Mouse (Mus musculus) cerebellum, adult 2 months (tissue): ENCODE measurements at regions not wholly inside any gene's neighbourhood (a gene's known extent, or its start where the extent isn't known, plus 50 kb on each side); places are given as distances from the start of the nearest gene placed in this dataset.

Experiments
- DNase-seq, 2 experiments: peaks; one replicate each; pipeline ENCODE4 v3.0.0; 2021
- H3K27ac ChIP-seq: fragments of 200-500 bp; 2 replicates; pipeline ENCODE4 v1.5.1; 2012; ENCODE audit warnings: low read length, control low read depth, inconsistent platforms; ENCODE audit not compliant: insufficient read depth
- H3K27me3 ChIP-seq: fragments of 200-500 bp; 2 replicates; pipeline ENCODE4 v1.6.1; 2012; ENCODE audit warnings: inconsistent platforms, mild to moderate bottlenecking, low read length, moderate library complexity; ENCODE audit not compliant: control insufficient read depth, insufficient read depth
- H3K4me1 ChIP-seq: fragments of 200-500 bp; 2 replicates; pipeline ENCODE4 v1.6.1; 2011; ENCODE audit warnings: low read length; ENCODE audit not compliant: control insufficient read depth, insufficient read depth
- H3K4me3 ChIP-seq: fragments of 200-500 bp; replicated peaks from 2 replicates; pipeline ENCODE3; 2011; ENCODE audit warnings: mild to moderate bottlenecking, low read depth, low read length, control low read depth; ENCODE audit not compliant: insufficient read depth
- CTCF ChIP-seq: fragments of 200-500 bp; IDR thresholded peaks from 2 replicates; pipeline ENCODE4 v1.5.1; 2011; ENCODE audit warnings: low read depth, mild to moderate bottlenecking, control low read depth, low read length, moderate library complexity, borderline replicate concordance; ENCODE audit not compliant: insufficient read depth
- POLR2A ChIP-seq: fragments of 200-500 bp; IDR thresholded peaks from 2 replicates; pipeline ENCODE4 v1.6.1; 2011; ENCODE audit warnings: low read length, control low read depth, borderline replicate concordance; ENCODE audit not compliant: insufficient read depth
- WGBS: fragments of 180-500 bp; shearing (Covaris S2); methylation state at CpG from one replicate; pipeline ENCODE4 v1.1.7; 2018; 5-methylcytosine and 5-hydroxymethylcytosine counted together

DNA sequence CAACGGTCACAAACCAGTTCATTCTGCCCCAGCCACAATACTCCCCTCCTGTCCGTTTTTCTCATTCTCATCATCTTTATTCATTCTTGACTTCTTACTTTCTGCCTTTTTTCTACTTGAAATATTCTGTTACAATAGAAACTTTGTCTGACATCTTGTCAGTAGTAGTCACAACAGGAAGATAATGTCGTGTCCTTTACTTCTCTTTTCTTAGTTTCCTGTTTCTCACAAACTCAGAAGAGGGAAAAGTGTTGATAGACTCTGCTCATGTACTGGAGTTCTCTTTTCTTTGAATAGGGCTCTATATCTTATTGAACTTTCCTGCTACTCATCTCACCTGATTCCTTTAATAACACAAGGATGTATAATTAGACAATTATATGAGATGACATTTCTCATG lies 102.7 kb upstream of the Elavl2 start:
- no peak for DNase-seq
- Histone ChIP-seq H3K4me3 (no peak overlapping the region), H3K27me3 (no peaks in the 10 kb centered on the region), H3K4me1 (no peaks in the 10 kb centered on the region), H3K27ac (no peak overlapping the region)
- no peak for TF ChIP-seq POLR2A
- TF ChIP-seq CTCF: no peak
- 92% methylated on average over 3 of the region's 3 CpGs for WGBS

DNA sequence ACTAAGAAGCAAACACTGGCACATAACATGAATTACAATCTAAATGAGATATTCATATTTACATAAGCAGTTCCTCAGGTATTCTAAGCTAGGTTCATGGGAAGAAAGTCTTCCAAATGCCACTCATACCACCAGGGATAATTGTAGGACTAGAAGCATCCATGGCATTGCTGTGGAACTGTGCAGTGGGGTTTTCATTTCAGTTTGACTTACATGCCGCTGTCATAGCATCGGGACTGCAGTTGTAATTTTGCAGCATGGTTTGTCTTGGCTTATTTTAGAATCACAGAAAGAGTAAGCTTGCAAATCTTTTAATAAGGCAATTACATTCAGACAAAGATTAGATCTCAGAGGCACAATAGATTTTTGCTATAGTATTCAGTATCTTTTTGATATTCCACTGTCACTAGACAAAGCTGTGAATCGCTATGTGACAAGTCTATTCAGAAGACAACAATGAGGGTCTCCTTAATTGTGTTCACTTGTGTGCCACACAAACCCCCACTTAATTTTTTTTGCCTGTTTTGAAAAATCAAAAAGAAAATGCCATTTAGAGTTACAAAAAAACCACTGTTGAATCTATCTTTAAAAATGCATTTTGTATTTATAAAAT lies 81.4 kb upstream of the Elavl2 start:
- no peak overlapping the region for H3K4me3 ChIP-seq
- no peaks in the 10 kb centered on the region for H3K27me3 ChIP-seq
- no peak for DNase-seq
- TF ChIP-seq POLR2A (no peak), CTCF (no peak)
- no peaks in the 10 kb centered on the region for H3K4me1 ChIP-seq
- H3K27ac ChIP-seq: no peak overlapping the region
- WGBS: 57% methylated on average over 3 of the region's 3 CpGs
